Mouse (Mus musculus) intestine, embryonic 14.5 days (tissue): ENCODE measurements around the gene Fhl2. TPM values are rescaled to one million over a fixed set of nuclear protein-coding genes. Genes with fewer than 3 reads are reported as not detected.
A peak's percentile ranks its signal among the peaks of the same experiment; 100 is the strongest.

Experiments
- ATAC-seq: fragments of 200-750 bp; cut with Nextera tagmentation; replicated peaks from 2 replicates; pipeline ENCODE4 v1.8.0; 2017; ENCODE audit warnings: low read depth, moderate number of reproducible peaks, moderate TSS enrichment, moderate library complexity; ENCODE audit not compliant: low FRiP score, low TSS enrichment
- DNase-seq: peaks from one replicate; pipeline ENCODE4 v3.0.0-alpha.2; 2018; ENCODE audit warnings: low spot score
- H3K27ac ChIP-seq: fragments of 300-500 bp; sonication (generic); 2 replicates; pipeline ENCODE4 v1.5.1; 2014; ENCODE audit warnings: low read depth, mild to moderate bottlenecking, control low read depth
- H3K27me3 ChIP-seq: fragments of 300-500 bp; sonication (generic); replicated peaks from 2 replicates; pipeline ENCODE4 v1.6.1; 2014; ENCODE audit warnings: low read length, control low read depth; ENCODE audit not compliant: control insufficient read depth, insufficient read depth
- H3K36me3 ChIP-seq: fragments of 300-500 bp; sonication (generic); 2 replicates; pipeline ENCODE4 v1.6.1; 2014; ENCODE audit warnings: low read length, control low read depth; ENCODE audit not compliant: control insufficient read depth, insufficient read depth
- H3K4me1 ChIP-seq: fragments of 300-500 bp; sonication (generic); replicated peaks from 2 replicates; pipeline ENCODE4 v1.6.1; 2014; ENCODE audit warnings: low read length, control low read depth, mixed read lengths; ENCODE audit not compliant: control insufficient read depth, insufficient read depth
- H3K4me2 ChIP-seq: fragments of 300-500 bp; sonication (generic); 2 replicates; pipeline ENCODE4 v1.6.1; 2014; ENCODE audit warnings: low read length
- H3K4me3 ChIP-seq: fragments of 300-500 bp; sonication (generic); 2 replicates; pipeline ENCODE4 v1.5.1; 2014; ENCODE audit warnings: low read depth, low read length, control low read depth, mixed read lengths
- H3K9ac ChIP-seq: fragments of 300-500 bp; sonication (generic); 2 replicates; pipeline ENCODE4 v1.6.1; 2014; ENCODE audit warnings: mild to moderate bottlenecking, low read length
- H3K9me3 ChIP-seq: fragments of 300-500 bp; sonication (generic); 2 replicates; pipeline ENCODE4 v1.6.1; 2016; ENCODE audit warnings: low read length, control low read depth; ENCODE audit not compliant: control insufficient read depth
- WGBS: fragments of 180-500 bp; shearing (Covaris S2); extraction: QIAGEN DNeasy Blood & Tissue Kit; methylation state at CpG from one replicate; pipeline ENCODE4 v1.1.7; 2014; 5-methylcytosine and 5-hydroxymethylcytosine counted together
- polyA plus RNA-seq: library from polyadenylated mRNA; unstranded; fragments of >200 nt; fragmentation: Nextera tagmentation; extraction: Ambion mirVana; gene quantifications from 2 replicates; pipeline ENCODE4 v1.2.1, GENCODE M21; 2014

The Fhl2 gene
- polyA plus RNA-seq, 1 experiment from 2014 or later = 60.5 TPM

DNA sequence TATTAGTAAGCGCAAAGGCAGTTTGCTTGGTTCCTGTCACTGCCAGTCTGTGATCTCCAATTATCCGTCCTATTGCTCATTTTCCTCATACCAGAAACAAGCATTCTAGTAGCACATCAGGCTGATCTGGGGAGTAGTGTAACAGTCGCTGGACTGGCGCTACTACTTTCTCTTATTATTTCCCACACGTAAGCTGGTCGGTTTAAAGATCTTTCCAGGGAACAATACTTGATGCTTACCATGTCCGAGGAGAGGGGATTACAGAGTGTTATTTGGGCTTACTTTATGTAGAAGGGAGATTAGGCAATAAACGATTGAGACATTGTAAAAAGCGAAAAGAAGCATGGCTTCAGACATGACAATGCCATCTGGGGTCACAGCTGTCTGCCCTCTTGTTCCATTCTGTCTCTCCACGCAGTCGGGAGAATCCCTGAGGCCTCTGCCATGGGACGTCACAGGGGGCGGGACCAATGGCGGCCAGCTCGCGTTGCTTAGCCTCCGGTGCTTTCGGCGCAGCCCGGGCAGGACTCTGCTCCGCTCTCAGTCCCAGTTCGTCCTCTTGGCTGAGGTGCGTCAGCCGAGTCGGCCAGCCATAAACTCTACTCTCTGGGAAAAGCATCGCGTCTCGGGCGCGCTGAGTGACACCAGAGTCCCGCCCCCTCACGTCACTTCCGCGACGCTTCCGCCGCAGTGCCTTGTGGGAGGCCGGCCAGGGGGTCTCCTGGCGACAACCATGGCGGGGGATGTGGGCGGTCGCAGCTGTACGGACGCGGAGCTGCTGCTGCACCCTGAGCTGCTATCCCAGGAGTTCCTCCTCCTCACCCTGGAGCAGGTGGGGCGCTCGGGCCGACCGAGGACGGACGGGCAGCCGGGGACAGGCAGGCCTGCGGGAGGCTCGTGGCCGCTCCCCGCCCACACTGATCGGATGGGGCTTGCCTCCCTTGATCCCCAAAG lies 98.5 kb downstream of the Fhl2 start, which contains the start of the genes Tgfbrap1 and AI597479:
Gene Tgfbrap1, minus strand, starts transcription at position 607 of the 954 bp plus-strand sequence.
Gene AI597479, plus strand, starts transcription at position 680 of the 954 bp plus-strand sequence.
- H3K36me3 ChIP-seq = 0 out of 2 replicates have a peak, but pooled peaks cover 8% of the 10 kb centered on the region
- peak within 1 kb of the TSS; percentile 100 for H3K27ac ChIP-seq
- WGBS = under 1% methylated on average over 57 of the region's 57 CpGs
- ATAC-seq (peak; percentile 97), DNase-seq (peak; percentile 98)
- peak within 1 kb of the TSS; percentile 85 for H3K9ac ChIP-seq
- peak within 1 kb of the TSS; percentile 63 for H3K4me2 ChIP-seq
- H3K9me3 ChIP-seq = no peaks in the 10 kb centered on the region
- no peaks in the 10 kb centered on the region for H3K27me3 ChIP-seq
- H3K4me1 ChIP-seq = peaks cover 7% of the 10 kb centered on the region
- peak within 1 kb of the TSS; percentile 98 for H3K4me3 ChIP-seq

DNA sequence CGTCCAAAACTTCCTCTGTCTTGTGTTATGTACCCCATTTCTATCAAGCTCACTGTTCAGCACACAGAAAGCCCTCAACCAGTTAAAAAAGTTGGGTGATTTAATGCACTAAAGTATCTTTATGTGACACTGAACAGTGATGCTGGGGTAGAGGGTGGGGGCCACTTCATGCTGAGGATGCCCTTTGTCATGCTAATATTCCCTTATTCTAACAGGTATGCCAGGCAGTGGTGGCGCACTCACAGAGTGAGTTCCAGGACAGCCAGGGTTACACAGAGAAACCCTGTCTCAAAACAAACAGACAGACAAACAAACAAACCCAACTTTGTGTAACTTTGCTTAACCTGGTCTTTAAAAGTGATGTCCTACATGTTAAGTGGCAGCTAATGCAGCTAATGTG lies 102.6 kb downstream of the Fhl2 start:
- Histone ChIP-seq H3K9me3 (no peaks in the 10 kb centered on the region), H3K4me1 (peaks cover 4% of the 10 kb centered on the region; the same call in 1 of the 2 replicates), H3K4me2 (no peak overlapping the region), H3K27ac (no peak overlapping the region), H3K36me3 (no peaks in the 10 kb centered on the region), H3K27me3 (no peaks in the 10 kb centered on the region), H3K4me3 (no peak overlapping the region), H3K9ac (no peak overlapping the region)
- ATAC-seq (no peak), DNase-seq (no peak)
- 89% methylated on average over 2 of the region's 2 CpGs for WGBS

DNA sequence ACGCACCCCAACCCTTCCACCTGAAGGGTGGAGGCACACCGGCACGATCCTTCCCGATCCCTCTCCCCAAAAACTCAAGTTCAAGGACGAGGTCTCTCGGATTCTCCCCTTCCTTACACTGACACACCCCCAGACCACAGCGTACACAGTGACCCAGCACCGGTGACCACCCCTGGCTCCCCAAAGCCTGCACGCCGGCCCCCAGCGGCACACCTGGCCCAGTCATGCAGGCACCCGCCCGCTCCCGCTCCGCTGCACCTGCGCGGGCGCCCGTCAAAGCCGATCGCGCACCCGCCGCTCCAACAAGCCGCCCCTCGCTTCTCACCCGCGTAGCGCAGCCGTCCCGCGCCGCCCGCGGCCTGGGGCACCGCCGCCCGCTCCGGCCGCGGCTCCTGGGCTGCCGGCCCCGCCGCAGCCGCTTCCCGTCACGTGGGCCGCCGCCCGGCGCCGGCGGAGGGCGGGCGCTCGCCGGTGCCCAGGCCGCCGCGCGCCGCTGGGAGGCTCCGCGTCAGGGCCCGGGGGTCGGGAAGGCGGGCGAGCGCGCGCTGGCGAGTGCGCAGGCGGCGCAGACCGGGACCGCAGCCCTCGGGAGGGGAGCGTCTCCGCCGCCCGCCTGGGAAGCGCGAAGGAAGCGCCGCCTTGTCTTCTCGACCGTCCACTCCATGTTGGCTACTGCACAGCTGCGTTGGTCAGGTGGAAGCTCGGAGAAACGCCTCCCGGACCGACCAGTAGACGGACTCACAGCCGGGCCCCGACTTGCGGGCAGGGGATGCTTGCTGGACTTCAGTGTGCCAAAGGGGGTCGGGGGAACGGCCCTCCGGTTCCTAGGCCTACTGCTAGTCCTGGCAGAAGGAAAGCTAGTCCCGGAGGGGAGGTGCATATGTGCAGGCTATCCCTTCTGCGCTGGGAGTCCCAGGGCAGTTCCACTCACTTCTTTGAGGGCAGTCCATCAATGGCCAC lies 104.4 kb downstream of the Fhl2 start:
- Histone ChIP-seq H3K36me3 (no peaks in the 10 kb centered on the region), H3K9ac (peak overlapping the region; percentile 77), H3K4me2 (peak overlapping the region; percentile 88), H3K27ac (peak overlapping the region; percentile 64), H3K4me1 (peaks cover 4% of the 10 kb centered on the region; the same call in 1 of the 2 replicates), H3K27me3 (no peaks in the 10 kb centered on the region), H3K9me3 (no peaks in the 10 kb centered on the region), H3K4me3 (peak overlapping the region; percentile 78)
- DNase-seq = peak; percentile 86
- WGBS = under 1% methylated on average over 95 of the region's 102 CpGs
- peak; percentile 88 for ATAC-seq

DNA sequence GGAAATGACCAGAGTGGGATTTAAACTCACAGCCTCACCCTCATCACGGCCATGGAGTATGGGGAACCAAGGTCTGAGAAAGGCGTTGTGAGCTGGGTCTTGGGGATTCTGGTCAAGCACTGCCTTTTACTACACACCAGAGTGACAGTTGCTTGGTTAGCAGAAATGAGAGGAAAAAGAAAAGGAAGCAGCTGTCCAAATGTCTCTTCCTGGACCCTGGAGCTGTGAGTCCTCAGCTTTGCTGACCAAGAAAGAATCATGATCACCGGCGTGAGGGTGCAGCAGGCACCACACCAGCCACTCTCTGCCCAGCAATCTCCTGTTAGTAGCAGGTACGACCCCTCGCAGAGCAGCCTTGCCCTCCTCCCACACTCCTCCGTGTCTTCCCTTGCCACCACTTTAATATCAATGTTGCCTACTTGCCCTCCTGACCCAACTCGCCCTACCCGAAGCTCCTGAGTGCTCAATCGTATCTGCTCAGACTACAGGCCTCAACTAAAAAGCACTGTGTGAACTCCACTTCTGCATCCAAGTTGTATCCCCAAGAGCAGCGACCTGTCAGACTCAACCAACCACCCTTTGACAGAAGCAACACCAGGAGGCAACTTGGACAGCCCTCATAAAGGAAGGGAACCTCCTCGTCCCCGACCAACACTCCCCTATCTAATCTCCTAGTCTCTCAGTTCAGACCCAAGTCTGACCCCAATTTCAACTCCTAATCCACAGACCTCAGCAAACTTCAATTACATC lies 105.3 kb downstream of the Fhl2 start:
- Histone ChIP-seq H3K27ac (peak overlapping the region; percentile 64; the same call in 1 of the 2 replicates), H3K4me3 (peak overlapping the region; percentile 78), H3K9ac (peak overlapping the region; percentile 77), H3K4me2 (peak overlapping the region; percentile 88), H3K36me3 (no peaks in the 10 kb centered on the region), H3K4me1 (peaks cover 4% of the 10 kb centered on the region; the same call in 1 of the 2 replicates), H3K27me3 (no peaks in the 10 kb centered on the region), H3K9me3 (no peaks in the 10 kb centered on the region)
- ATAC-seq (no peak; the same call in 1 of the 2 replicates), DNase-seq (no peak)
- 42% methylated on average over 13 of the region's 13 CpGs for WGBS

DNA sequence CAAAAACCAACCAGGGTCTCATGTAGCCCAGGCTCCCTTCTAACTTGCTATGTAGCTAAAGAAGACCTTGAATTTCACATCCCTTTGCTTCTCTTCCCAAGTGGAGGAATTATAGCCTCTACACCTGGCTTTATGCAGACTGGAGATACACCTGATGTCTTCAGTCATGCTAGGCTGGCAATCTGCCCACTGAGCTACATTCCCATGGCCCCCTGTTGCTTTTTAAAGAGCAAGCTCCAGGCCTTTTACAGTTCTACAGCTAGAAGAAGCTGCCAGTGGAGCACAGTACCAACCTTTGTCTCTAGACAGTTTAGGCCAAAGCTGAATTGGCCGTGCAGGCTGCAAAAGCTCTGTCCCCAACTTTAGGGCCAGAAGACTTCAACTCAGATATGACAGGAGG lies 106.4 kb downstream of the Fhl2 start:
- Histone ChIP-seq H3K36me3 (no peaks in the 10 kb centered on the region), H3K4me3 (no peak overlapping the region), H3K27ac (no peak overlapping the region), H3K9ac (no peak overlapping the region), H3K9me3 (no peaks in the 10 kb centered on the region), H3K4me2 (no peak overlapping the region), H3K27me3 (no peaks in the 10 kb centered on the region), H3K4me1 (peaks cover 4% of the 10 kb centered on the region; the same call in 1 of the 2 replicates)
- no peak for ATAC-seq
- DNase-seq = no peak
- 72% methylated on average over 1 of the region's 1 CpGs for WGBS

DNA sequence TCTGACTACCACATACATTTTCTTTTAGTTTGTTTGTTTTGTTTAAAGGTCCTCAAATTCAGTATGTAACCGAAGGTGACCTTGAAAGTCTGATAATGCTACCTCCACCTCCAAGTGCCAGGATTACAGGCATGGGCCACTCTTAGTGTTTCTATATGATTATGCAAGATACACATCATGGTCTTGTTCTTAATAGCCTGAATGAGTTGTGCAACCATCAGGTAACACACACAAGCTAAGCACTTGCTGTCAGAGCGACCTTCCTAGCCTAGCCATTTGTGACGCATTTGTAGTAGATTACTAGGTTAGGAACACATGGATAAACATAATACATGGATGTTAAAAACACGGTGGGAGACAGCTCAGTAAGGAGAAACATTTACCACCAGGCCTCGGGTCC lies 113.8 kb downstream of the Fhl2 start:
- Histone ChIP-seq H3K36me3 (no peaks in the 10 kb centered on the region), H3K27ac (no peak overlapping the region), H3K4me2 (no peak overlapping the region), H3K4me1 (no peaks in the 10 kb centered on the region), H3K27me3 (no peaks in the 10 kb centered on the region), H3K9ac (no peak overlapping the region), H3K9me3 (no peaks in the 10 kb centered on the region), H3K4me3 (no peak overlapping the region)
- ATAC-seq = no peak
- DNase-seq = no peak
- WGBS = 86% methylated on average over 5 of the region's 5 CpGs

DNA sequence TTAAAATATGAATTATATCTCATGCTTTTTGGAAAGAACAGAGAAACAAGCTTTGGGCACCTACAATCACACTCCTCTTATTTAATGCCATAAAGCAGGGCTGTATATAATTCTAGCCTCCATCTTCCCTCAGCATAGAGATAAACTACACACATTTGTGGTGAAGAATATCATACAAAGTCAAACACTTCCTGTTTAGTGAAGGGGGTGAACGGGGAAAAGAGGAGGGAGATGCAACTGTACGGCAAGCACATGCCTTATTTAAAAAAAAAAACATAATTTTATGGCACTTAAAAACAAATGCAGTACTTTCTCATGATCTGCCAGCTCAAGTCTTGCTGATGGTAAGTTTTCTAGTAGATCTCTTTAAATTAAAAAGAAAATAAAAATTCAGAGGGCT lies 118.7 kb downstream of the Fhl2 start:
- no peaks in the 10 kb centered on the region for H3K27me3 ChIP-seq
- WGBS = 68% methylated on average over 2 of the region's 2 CpGs

More for the DNA sequence above, 118.7 kb downstream of the Fhl2 start:
- H3K4me2 ChIP-seq = no peak overlapping the region
- DNase-seq = no peak
- H3K9ac ChIP-seq = no peak overlapping the region
- H3K27ac ChIP-seq = no peak overlapping the region
- H3K4me3 ChIP-seq = no peak overlapping the region
- H3K4me1 ChIP-seq = no peaks in the 10 kb centered on the region
- ATAC-seq = no peak
- peaks cover 18% of the 10 kb centered on the region for H3K36me3 ChIP-seq
- H3K9me3 ChIP-seq = no peaks in the 10 kb centered on the region
